Mouse (Mus musculus) T-helper 2 cell (primary cell): ENCODE measurements around the gene Hes1.

ENCODE experiments used
- in situ Hi-C: fragments of 300-600 bp; cut with MboI, MseI; formaldehyde crosslinking; loops from one replicate; pipeline ENCODE4 v1.15.1; 2025; ENCODE audit warnings: high pct_unique_total_duplicates

Gene Hes1

DNA sequence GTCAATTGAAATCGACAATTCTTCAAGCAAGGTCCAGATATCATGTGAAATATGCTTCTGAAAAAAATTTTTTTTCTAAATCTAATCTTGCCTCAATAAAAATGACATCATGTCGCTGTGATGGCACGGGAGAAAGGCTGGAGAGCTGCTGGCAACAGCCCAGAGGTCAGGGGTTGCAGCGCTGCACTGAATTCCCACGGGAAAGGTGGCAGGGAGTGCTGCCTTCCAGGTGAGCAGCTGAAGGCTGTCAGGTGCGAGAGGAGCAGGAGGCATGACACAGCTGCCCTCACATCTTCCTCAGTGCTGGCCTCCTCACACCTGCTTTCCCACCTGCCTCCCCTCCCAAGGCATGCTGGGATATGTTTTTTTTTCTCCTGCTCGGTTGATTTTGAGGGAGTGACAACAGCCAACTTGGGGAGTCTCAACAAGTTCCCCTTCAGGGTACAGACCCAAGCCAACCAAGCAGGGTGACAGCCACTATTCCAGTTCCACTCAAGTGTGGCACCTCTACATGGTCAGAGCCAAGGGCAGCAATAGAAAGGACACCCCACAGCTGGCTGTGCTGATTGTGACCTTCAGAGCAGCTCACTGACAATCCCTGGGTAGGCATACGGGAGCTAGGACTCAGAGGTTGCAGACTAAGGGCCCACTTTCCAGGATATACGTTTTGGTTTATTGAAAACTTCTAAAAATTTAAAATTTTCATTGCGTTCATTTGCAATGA is 13.3 kb upstream of the Hes1 start:
- in situ Hi-C loops = no loop called here

DNA sequence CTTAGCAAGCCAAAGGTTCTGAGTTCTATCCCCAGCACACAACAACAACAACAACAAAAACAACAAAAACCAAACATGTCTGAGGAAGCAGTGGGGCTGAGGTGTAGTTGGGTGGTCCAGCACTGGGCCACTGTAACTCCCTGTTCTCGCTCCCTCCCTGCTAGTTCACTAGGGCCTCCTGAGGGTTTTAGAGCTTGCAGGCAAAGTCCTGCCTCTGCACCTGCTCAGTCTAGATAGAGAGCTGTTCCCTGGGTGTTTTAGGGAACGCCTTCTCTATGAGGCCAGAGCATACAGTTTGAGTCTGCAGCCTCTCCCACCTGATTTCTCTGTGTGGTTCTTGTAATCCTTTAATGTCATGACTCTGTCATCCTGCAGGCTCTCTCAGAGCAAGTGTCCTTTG is 11.9 kb upstream of the Hes1 start:
- in situ Hi-C loops = no loop called here

DNA sequence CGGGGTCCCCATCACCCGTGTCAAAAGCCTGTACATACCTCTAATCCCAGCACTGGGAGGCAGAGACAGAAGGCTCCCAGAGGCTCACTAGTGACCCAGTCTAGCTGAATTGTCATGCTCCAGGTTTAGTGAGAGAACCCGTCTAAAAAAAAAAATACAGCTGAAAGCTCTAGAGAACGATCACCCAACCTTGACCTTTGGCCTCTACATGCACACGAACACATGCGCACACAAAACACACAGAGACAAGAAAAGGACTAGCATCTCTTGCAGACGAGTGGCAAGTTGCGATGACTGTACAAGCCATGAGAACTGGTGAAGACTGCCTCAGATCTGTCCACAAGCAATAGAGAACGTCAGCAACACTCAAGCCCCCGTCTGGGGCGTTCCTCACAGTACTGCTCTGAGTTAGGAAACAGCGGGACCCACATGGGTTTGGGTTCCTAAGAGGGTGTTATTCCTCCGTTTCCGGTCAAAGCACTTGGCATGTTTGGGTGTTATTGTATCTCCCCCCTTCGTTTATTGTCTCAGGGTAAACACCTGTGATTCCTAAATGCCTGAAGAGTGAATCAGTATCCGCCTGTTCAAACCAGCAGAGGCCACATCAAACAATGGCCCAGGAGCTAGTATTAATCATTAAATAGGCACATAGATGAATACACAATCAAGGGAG is 11.2 kb upstream of the Hes1 start:
- in situ Hi-C loops = no loop called here

DNA sequence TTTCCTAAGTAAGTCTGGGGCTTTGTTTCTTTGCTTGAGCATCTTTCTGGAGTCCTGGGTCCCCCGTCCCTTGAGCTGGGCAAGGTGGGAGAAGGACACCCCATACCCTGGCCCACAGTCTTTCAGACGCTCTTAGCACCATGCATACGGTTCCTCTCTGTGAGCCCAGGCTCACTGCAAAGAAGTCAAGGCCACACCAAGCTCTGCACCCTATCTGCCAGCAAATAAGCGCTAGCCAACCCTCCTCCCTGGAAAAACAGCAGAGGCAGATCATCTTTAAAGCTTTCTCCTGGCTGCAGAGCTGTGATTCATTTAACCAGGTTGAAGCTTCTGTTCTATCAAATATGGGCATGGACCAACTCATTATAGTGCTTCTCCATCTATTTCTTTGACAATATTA is 9.6 kb upstream of the Hes1 start:
- in situ Hi-C loops = no loop called here

DNA sequence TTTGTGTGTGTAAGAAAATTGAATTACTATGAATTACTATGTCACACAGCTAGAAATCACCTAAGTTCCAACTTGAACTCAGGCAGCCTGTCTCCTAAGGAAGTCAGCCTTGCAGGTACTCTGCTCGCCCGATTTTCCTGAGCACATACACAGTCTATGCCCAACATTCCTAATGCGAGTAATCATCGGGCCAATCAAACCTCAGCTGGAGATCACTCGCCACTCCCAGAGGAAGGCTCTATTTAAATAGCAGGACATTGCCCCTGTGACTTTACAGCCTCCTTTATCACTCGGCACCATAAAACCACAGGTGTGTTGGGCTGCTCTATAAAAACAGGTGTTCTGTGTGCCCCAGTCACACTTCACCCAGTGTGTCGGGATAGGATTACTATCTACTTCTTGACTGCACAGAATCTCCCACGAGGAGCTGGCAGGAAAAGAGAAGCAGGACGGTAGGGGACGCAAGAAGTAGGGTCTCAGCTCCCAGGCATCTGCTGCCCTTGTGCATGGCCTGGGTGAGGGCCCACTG is 8.8 kb upstream of the Hes1 start:
- in situ Hi-C loops = no loop called here

DNA sequence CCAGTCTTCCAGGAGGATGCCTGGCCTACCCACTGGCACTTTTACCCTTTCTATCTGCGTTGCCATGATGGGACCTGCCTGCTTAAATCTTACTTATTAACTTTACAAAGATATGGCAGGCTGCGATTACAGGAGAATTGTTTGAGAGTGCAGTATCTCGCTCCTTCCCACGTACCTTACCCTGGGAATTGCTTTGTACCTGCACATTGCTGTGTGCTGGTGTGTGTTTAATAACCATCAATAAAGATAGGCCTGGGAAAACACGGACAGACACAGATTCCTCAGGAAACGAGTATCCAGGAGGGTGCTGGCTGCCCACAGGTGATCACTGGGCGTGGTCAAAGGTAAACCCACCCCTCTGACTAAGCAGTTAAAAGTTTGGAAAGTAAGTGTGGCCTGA is 8.3 kb upstream of the Hes1 start:
- in situ Hi-C loops = no loop called here

DNA sequence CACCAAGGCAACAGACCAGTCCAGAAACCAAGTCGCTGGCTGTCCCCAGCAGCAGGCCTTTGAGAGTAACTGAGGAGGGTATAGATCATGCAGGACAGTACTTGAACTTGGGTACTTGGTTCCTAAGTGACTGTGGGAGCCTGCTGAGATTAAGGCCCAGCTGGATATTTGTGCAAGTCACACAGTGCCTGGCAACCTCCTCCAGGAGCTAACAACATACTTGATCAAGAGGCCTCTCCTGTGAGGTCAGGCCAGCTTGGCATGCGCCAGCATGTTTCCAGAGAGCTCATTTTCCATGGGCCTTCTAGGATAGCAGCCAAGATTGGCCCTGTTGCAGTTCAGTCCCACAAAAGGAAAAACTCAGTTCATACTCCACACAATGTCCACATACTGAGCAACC is 7.3 kb upstream of the Hes1 start:
- in situ Hi-C loops = no loop called here

- in situ Hi-C loops = no loop called here
These were observed 5.0 kb upstream of the Hes1 start for GRCm38 (mm10) chr16:30058974-30059717.

- in situ Hi-C loops = no loop called here
These were observed 3.8 kb upstream of the Hes1 start for GRCm38 (mm10) chr16:30060412-30060811.

- in situ Hi-C loops = no loop called here
These were observed 1.7 kb upstream of the Hes1 start for GRCm38 (mm10) chr16:30062242-30063030.

GRCm38 (mm10) chr16:30063121-30063881 is 883 bp upstream of the Hes1 start:
- in situ Hi-C loops = no loop called here

DNA sequence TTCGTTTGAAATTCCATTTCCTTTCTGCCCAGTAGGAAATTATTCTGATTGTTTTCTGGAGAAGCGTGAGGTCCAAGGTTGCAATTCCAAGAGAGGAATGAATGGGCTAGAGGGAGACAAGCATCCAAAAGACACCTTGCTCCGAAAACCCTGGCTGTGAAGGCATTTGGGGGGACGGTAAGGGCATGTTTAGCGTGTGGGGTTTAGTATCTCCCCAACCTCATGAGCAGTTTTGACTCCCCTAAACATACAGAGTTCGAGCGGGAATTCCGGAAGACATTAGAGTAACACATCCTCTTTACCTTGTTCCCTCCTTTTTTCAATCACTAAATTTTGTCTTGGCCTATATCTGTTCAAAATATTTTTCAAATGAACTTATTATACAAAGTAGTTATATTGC is 429 bp downstream of the Hes1 start:
- in situ Hi-C loops = loop anchor here (5.0 kb wide), 1 partner anchor 42 kb away; no protein-coding TSS in a partner anchor

GRCm38 (mm10) chr16:30065077-30065476 is 893 bp downstream of the Hes1 start:
- in situ Hi-C loops = loop anchor here (5.0 kb wide), 1 partner anchor 43 kb away; no protein-coding TSS in a partner anchor

DNA sequence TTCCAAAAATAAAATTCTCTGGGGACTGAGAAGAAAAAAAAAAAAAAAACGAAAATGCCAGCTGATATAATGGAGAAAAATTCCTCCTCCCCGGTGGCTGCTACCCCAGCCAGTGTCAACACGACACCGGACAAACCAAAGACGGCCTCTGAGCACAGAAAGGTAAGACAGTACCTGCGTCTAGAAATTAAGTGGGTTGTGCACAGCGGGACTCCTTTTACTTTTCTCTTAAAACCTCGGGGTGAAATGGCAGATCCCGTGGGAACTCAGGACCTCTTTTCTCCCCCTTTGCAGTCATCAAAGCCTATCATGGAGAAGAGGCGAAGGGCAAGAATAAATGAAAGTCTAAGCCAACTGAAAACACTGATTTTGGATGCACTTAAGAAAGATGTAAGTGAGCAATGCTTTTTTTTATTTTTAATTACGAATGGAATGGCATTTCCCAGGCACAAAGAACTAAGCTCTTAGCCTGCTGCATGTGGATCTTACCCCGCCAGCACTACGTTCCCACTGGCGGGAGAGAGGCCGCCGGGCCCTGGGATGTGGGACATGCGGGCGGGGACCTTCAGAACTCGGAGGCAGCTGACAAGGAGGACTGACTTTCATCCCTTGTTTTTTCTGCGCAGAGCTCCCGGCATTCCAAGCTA is 1.5 kb downstream of the Hes1 start:
- in situ Hi-C loops = loop anchor here (5.0 kb wide), 1 partner anchor 43 kb away; no protein-coding TSS in a partner anchor

GRCm38 (mm10) chr16:30066184-30066851 is 2.1 kb downstream of the Hes1 start:
- in situ Hi-C loops = loop anchor here (5.0 kb wide), 1 partner anchor 44 kb away; no protein-coding TSS in a partner anchor

DNA sequence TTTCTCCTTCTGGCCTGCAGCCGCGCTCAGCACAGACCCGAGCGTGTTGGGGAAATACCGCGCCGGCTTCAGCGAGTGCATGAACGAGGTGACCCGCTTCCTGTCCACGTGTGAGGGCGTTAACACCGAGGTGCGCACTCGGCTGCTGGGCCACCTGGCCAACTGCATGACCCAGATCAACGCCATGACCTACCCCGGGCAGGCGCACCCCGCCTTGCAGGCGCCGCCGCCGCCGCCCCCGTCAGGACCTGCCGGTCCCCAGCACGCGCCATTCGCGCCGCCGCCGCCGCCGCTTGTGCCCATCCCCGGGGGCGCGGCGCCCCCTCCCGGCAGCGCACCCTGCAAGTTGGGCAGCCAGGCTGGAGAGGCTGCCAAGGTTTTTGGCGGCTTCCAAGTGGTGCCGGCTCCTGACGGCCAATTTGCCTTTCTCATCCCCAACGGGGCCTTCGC is 2.7 kb downstream of the Hes1 start:
- in situ Hi-C loops = loop anchor here (5.0 kb wide), 1 partner anchor 45 kb away; no protein-coding TSS in a partner anchor

GRCm38 (mm10) chr16:30068041-30069020 is 4.1 kb downstream of the Hes1 start:
- in situ Hi-C loops = loop anchor here (5.0 kb wide), 1 partner anchor 46 kb away; no protein-coding TSS in a partner anchor

GRCm38 (mm10) chr16:30069580-30069949 is 5.4 kb downstream of the Hes1 start:
- in situ Hi-C loops = loop anchor here (5.0 kb wide), 1 partner anchor 47 kb away; no protein-coding TSS in a partner anchor
